Mouse (Mus musculus) midbrain, embryonic 12.5 days (tissue): ENCODE measurements at regions not wholly inside any gene's neighbourhood (a gene's known extent, or its start where the extent isn't known, plus 50 kb on each side); places are given as distances from the start of the nearest gene placed in this dataset.

Source experiments
- ATAC-seq: fragments of 200-750 bp; cut with Nextera tagmentation; 2 replicates; pipeline ENCODE4 v1.8.0; 2017; ENCODE audit warnings: low read depth, moderate TSS enrichment, moderate library complexity; ENCODE audit not compliant: low FRiP score
- H3K27ac ChIP-seq: fragments of 300-500 bp; sonication (generic); replicated peaks from 2 replicates; pipeline ENCODE4 v1.5.1; 2016; ENCODE audit warnings: mild to moderate bottlenecking
- H3K27me3 ChIP-seq: fragments of 300-500 bp; sonication (generic); 2 replicates; pipeline ENCODE4 v1.6.1; 2016; ENCODE audit warnings: mild to moderate bottlenecking
- H3K36me3 ChIP-seq: fragments of 300-500 bp; sonication (generic); 2 replicates; pipeline ENCODE4 v1.6.1; 2016
- H3K4me1 ChIP-seq: fragments of 300-500 bp; sonication (generic); 2 replicates; pipeline ENCODE4 v1.6.1; 2016
- H3K4me2 ChIP-seq: fragments of 300-500 bp; sonication (generic); replicated peaks from 2 replicates; pipeline ENCODE4 v1.6.1; 2016; ENCODE audit warnings: mild to moderate bottlenecking, moderate library complexity
- H3K4me3 ChIP-seq: fragments of 300-500 bp; sonication (generic); 2 replicates; pipeline ENCODE4 v1.5.1; 2016; ENCODE audit warnings: mild to moderate bottlenecking
- H3K9ac ChIP-seq: fragments of 300-500 bp; sonication (generic); replicated peaks from 2 replicates; pipeline ENCODE4 v1.6.1; 2016; ENCODE audit warnings: mild to moderate bottlenecking, moderate library complexity
- H3K9me3 ChIP-seq: fragments of 300-500 bp; sonication (generic); 2 replicates; pipeline ENCODE4 v1.6.1; 2016; ENCODE audit warnings: mild to moderate bottlenecking
- WGBS: fragments of 180-500 bp; shearing (Covaris S2); methylation state at CpG from one replicate; pipeline ENCODE4 v1.1.7; 2016; 5-methylcytosine and 5-hydroxymethylcytosine counted together

DNA sequence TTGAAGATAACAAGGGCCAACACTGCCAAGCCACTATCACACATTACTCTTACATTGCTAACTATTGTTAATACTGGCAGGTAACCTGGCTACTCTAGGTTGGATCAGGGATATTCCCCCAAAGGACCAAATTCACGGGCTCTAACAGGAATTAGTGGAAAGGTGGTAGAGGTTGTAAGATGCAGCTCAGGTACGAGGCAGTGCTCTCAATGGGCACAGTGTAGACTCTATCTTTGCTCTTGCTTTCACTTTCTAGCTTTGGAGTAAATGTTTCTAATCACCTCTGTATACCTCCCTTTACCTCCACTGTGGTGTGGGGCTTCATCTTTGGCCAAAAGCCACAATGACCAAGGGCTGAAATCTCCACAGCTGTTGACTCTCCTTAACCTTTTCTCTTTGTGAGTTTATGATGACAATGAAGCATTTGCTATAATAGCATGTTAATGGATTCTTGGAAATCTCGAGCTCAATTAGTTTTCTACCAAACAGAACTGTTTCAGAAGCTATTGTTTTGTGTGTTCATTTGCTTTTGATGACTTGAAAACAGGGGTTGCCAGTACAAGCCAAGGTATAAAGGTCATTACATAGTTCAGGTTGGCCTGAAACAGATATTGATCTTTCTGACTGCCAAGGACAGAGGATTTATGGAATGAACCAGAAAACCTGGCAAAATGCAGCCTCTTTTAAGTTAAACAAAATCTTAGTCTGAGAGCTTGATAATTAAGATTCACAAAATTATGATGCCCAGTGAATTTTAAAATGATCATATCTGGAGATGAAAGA, 454.1 kb downstream of the 1190002N15Rik start:
- H3K27me3 ChIP-seq, result no peaks in the 10 kb centered on the region
- H3K9me3 ChIP-seq, result no peaks in the 10 kb centered on the region
- H3K36me3 ChIP-seq, result no peaks in the 10 kb centered on the region
- H3K27ac ChIP-seq, result no peak overlapping the region
- no peak for ATAC-seq
- no peak overlapping the region for H3K4me2 ChIP-seq
- H3K4me3 ChIP-seq, result no peak overlapping the region
- 76% methylated on average over 3 of the region's 3 CpGs for WGBS
- no peak overlapping the region for H3K9ac ChIP-seq
- no peaks in the 10 kb centered on the region for H3K4me1 ChIP-seq

DNA sequence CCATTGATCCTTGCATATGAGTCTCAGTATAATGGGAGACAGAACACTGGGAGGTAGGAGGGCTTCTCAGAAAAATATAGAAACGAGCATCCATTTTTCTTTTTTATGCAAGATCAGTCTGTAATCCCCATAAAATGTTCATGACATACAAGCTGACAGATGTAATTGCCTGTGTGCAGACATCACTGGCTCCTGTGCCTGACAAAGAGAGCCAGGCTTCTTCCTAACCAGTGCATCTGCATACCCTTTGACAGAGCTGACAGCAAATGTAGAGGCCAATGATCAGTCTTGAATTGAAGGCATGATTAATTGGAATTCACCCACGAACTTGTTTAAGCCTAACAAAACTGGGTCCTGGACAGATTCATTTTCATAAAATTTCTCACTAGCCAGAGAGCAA, 463.0 kb downstream of the 1190002N15Rik start:
- Histone ChIP-seq H3K4me1 (no peaks in the 10 kb centered on the region), H3K9ac (no peak overlapping the region), H3K9me3 (no peaks in the 10 kb centered on the region), H3K36me3 (no peaks in the 10 kb centered on the region), H3K4me2 (no peak overlapping the region), H3K27me3 (no peaks in the 10 kb centered on the region), H3K4me3 (no peak overlapping the region), H3K27ac (no peak overlapping the region)
- ATAC-seq, result 0 out of 2 replicates have a peak, but pooled peaks have one; percentile 30
- 54% methylated on average over 2 of the region's 2 CpGs for WGBS

- WGBS, result 80% methylated on average over 1 of the region's 1 CpGs
These were observed 470.8 kb downstream of the 1190002N15Rik start for GRCm38 (mm10) chr9:94067121-94067520.

DNA sequence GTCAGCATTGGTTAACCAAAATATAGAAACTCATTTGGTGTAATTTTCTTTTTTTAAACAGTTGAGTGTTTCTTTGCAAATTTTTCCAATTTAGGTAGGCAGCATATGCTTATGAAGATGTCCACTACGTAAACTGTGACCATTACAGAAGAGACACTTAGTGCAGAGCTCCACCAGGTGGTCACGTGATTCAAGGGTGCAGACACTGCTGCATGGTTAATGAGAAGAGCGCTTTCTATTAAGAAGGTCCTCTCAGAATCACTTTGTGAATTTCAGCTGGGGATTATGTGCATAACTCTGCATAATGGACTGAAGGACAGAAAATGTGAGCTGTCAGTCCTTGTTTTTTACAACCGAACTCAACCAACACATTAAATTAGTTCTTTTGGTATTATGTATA, 484.7 kb downstream of the 1190002N15Rik start:
- Histone ChIP-seq H3K9ac (no peak overlapping the region), H3K4me1 (no peaks in the 10 kb centered on the region), H3K4me3 (no peak overlapping the region), H3K9me3 (no peaks in the 10 kb centered on the region), H3K27ac (no peak overlapping the region), H3K4me2 (no peak overlapping the region), H3K36me3 (no peaks in the 10 kb centered on the region), H3K27me3 (no peaks in the 10 kb centered on the region)
- 59% methylated on average over 4 of the region's 4 CpGs for WGBS
- ATAC-seq, result peak; percentile 80

More at GRCm38 (mm10) chr9:94067121-94067520, 470.8 kb downstream of the 1190002N15Rik start:
- no peaks in the 10 kb centered on the region for H3K4me1 ChIP-seq
- H3K9ac ChIP-seq, result no peak overlapping the region
- H3K4me2 ChIP-seq, result no peak overlapping the region
- ATAC-seq, result no peak
- no peaks in the 10 kb centered on the region for H3K9me3 ChIP-seq
- H3K36me3 ChIP-seq, result no peaks in the 10 kb centered on the region
- H3K4me3 ChIP-seq, result no peak overlapping the region
- H3K27me3 ChIP-seq, result no peaks in the 10 kb centered on the region
- H3K27ac ChIP-seq, result no peak overlapping the region

- no peak overlapping the region for H3K9ac ChIP-seq
- H3K4me2 ChIP-seq, result no peak overlapping the region
- ATAC-seq, result no peak
- 91% methylated on average over 7 of the region's 7 CpGs for WGBS
- H3K27ac ChIP-seq, result no peak overlapping the region
- no peak overlapping the region for H3K4me3 ChIP-seq
- no peaks in the 10 kb centered on the region for H3K9me3 ChIP-seq
- H3K27me3 ChIP-seq, result no peaks in the 10 kb centered on the region
- H3K4me1 ChIP-seq, result no peaks in the 10 kb centered on the region
- H3K36me3 ChIP-seq, result no peaks in the 10 kb centered on the region
These were observed 490.0 kb downstream of the 1190002N15Rik start for GRCm38 (mm10) chr9:94047845-94048244.

DNA sequence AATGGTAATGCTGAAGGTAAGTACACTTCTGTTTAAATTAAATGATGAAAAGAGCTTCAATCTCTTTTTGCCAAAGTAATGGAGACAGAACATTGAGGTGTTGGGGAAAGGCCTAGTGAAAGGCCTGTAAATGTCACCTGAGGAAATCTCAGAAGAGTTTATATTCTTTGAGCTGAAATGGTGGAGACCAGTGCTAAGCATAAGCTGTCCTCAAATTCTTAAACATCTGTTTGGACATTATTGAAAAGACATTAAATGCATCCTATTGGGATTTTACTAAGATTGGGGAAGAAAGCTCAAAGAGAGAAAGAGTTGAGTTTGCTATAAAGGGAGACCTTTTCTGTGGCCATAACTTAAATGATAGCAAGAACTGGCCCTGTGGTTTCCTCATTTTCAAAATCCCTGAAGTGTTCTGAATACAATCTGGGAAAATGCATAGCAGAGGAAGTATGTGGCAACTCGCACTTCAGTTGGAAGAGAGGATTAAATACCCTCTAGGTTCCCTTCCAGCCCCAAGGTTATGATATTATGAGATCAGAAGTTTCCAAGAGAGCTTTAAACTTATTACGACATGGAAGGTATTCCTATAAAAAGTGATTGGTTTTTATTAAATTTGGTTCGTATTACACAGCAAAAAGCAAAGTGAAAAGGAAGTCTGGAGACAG, 492.3 kb downstream of the 1190002N15Rik start:
- Histone ChIP-seq H3K27me3 (no peaks in the 10 kb centered on the region), H3K27ac (no peak overlapping the region), H3K9ac (no peak overlapping the region), H3K36me3 (no peaks in the 10 kb centered on the region), H3K4me1 (no peaks in the 10 kb centered on the region), H3K9me3 (no peaks in the 10 kb centered on the region), H3K4me2 (no peak overlapping the region), H3K4me3 (no peak overlapping the region)
- 83% methylated on average over 3 of the region's 3 CpGs for WGBS
- ATAC-seq, result no peak

DNA sequence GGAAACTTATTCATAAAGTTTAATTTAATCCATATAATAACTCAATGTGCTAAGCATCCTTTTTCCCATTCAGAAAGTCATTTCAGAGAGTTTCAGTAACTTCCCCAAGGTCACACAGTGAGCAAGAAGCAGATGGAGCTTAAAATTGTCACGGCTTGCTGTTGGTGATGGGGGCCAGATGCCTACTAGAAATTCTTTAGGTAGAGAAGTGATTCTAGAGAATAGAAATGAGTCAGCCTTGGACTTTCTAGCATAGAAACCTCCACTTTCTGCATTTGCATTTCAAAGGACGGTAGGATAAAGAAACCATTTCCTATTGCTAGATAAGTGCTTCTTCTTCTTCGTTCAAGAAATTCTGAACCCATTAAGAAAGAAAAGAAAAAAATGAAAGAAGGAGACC, 514.1 kb downstream of the 1190002N15Rik start:
- Histone ChIP-seq H3K27me3 (no peaks in the 10 kb centered on the region), H3K4me2 (no peak overlapping the region), H3K36me3 (no peaks in the 10 kb centered on the region), H3K27ac (no peak overlapping the region), H3K4me3 (no peak overlapping the region), H3K9ac (no peak overlapping the region), H3K4me1 (no peaks in the 10 kb centered on the region), H3K9me3 (no peaks in the 10 kb centered on the region)
- whole genome bisulfite sequencing, result 49% methylated on average over 3 of the region's 3 CpGs
- no peak for ATAC-seq

GRCm38 (mm10) chr9:94021293-94021903, 516.5 kb downstream of the 1190002N15Rik start:
- Histone ChIP-seq H3K4me1 (no peaks in the 10 kb centered on the region), H3K4me3 (no peak overlapping the region), H3K4me2 (no peak overlapping the region), H3K9me3 (no peaks in the 10 kb centered on the region), H3K36me3 (no peaks in the 10 kb centered on the region), H3K9ac (no peak overlapping the region), H3K27ac (no peak overlapping the region), H3K27me3 (no peaks in the 10 kb centered on the region)
- no peak for ATAC-seq
- 95% methylated on average over 1 of the region's 1 CpGs for WGBS

GRCm38 (mm10) chr9:94016747-94017487, 521.0 kb downstream of the 1190002N15Rik start:
- no peaks in the 10 kb centered on the region for H3K27me3 ChIP-seq
- H3K36me3 ChIP-seq, result no peaks in the 10 kb centered on the region
- H3K27ac ChIP-seq, result no peak overlapping the region
- no peak overlapping the region for H3K4me3 ChIP-seq
- no peak for ATAC-seq
- H3K4me2 ChIP-seq, result no peak overlapping the region
- no peaks in the 10 kb centered on the region for H3K4me1 ChIP-seq
- no peaks in the 10 kb centered on the region for H3K9me3 ChIP-seq
- no peak overlapping the region for H3K9ac ChIP-seq

DNA sequence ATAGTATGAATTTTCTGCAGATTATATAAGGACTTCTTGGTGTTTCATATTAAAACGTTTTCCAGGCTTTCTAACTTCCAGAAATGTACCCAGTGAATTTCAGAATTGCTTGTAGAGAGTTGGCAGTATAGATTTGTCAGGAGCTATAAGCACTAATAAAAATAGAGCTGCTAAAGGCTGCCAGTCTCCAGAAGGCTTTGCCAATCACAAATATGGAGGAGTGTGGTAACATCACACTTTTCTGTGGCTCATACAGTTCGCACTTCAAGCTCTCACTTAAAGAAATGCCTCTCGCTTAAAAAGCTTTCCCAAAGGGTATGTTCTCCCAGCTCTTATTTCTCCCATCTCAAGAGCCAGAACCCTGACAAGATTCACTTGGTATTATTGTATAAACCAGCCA, 545.7 kb downstream of the 1190002N15Rik start:
- no peak for ATAC-seq
- H3K27ac ChIP-seq, result no peak overlapping the region
- H3K9me3 ChIP-seq, result no peaks in the 10 kb centered on the region
- H3K36me3 ChIP-seq, result no peaks in the 10 kb centered on the region
- no peak overlapping the region for H3K4me2 ChIP-seq
- H3K9ac ChIP-seq, result no peak overlapping the region
- 79% methylated on average over 3 of the region's 3 CpGs for WGBS
- H3K4me1 ChIP-seq, result no peaks in the 10 kb centered on the region
- no peak overlapping the region for H3K4me3 ChIP-seq
- H3K27me3 ChIP-seq, result no peaks in the 10 kb centered on the region

- no peak for ATAC-seq
- H3K9me3 ChIP-seq, result no peaks in the 10 kb centered on the region
- no peak overlapping the region for H3K27ac ChIP-seq
- H3K4me2 ChIP-seq, result no peak overlapping the region
- no peak overlapping the region for H3K4me3 ChIP-seq
- no peaks in the 10 kb centered on the region for H3K27me3 ChIP-seq
- 84% methylated on average over 1 of the region's 1 CpGs for WGBS
- H3K4me1 ChIP-seq, result no peaks in the 10 kb centered on the region
- H3K36me3 ChIP-seq, result no peaks in the 10 kb centered on the region
- H3K9ac ChIP-seq, result no peak overlapping the region
These were observed 546.7 kb downstream of the 1190002N15Rik start for GRCm38 (mm10) chr9:93991141-93991540.

DNA sequence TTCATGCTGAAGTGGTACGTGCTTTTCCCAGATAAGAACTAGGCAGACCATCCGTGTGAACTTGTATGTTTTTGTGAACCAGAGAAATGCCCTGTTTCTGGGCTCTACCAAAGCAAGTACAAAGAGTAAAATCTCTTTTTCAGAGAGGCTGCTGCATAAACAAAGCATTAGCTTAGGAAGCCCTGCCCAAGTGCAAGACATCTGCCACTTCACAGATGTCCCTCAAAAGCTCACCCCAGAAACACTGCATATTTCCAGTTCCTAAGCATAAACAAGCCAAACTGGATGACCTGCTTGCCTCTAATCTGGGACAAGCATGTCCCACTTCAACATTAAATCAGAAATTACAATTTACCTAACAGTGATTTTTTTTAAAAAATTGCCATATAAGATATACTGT, 556.7 kb downstream of the 1190002N15Rik start:
- ATAC-seq, result peak; percentile 47; the same call in 1 of the 2 replicates
- Histone ChIP-seq H3K9me3 (no peaks in the 10 kb centered on the region), H3K4me3 (no peak overlapping the region), H3K9ac (no peak overlapping the region), H3K36me3 (no peaks in the 10 kb centered on the region), H3K4me1 (no peaks in the 10 kb centered on the region), H3K27me3 (no peaks in the 10 kb centered on the region), H3K27ac (no peak overlapping the region), H3K4me2 (no peak overlapping the region)
- WGBS, result 69% methylated on average over 2 of the region's 2 CpGs
